Mouse (Mus musculus) gastrocnemius, adult 18-20 months (tissue): ENCODE results near the gene Rabl3. TPM values are rescaled to one million over a fixed set of nuclear protein-coding genes. Genes with fewer than 3 reads are reported as not detected.
A peak's percentile ranks its signal among the peaks of the same experiment; 100 is the strongest.

ENCODE experiments used
- DNase-seq: peaks from one replicate; pipeline ENCODE4 v3.0.0; 2021; ENCODE audit warnings: low spot score
- total RNA-seq, 2 experiments: library from RNA; stranded (reverse); gene quantifications; 2 replicates each; pipeline ENCODE4 v1.2.3; 2021

Rabl3 gene
- total RNA-seq, 2 experiments from 2014 or later, result 6.8 to 8.6 TPM

DNA sequence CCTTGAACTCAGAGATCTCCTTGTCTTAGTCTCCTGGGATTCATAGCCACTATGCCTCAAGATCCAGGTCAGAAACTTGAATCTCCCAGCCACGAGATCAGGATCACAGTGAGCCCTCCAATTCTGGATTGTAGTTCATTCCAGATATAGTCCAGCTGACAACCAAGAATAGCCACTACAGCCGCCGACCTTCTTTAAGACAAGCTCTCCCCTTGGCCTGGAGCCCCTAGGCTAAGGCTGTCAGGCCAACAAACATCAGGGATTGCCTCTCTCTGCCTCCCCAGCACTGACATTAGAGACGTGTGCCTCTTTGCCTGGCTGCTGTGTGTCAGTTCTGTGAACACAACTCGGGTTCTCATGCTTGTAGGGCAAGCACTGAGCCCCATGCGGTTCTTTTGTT lies 1.1 kb downstream of the Rabl3 start:
- peak; percentile 62 for DNase-seq

- DNase-seq, result no peak
Measured at GRCm38 (mm10) chr16:37546312-37546711, 6.6 kb downstream of the Rabl3 start.

- no peak for DNase-seq
Measured at GRCm38 (mm10) chr16:37550266-37550665, 10.6 kb downstream of the Rabl3 start.

- DNase-seq, result no peak
Measured at GRCm38 (mm10) chr16:37550981-37551380, 11.3 kb downstream of the Rabl3 start.

DNA sequence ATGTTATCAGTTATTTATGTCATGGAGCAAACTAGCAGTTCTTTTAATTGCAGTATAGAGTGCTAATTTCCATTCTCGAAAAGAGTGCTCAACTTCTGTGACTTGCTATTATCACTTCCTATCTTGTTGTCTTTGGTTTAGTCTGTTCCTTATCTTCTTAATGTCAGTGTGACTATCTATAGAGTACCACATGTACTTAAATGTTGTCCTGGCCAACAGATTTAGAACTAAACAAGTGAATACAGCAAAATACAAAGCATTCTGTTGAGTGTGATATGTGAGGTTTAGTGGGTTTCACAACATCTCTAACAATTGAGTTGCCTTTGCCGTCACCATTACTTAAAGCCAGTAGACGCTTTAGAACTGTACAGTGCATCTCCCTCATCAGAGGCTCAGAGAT lies 13.1 kb downstream of the Rabl3 start:
- no peak for DNase-seq

DNA sequence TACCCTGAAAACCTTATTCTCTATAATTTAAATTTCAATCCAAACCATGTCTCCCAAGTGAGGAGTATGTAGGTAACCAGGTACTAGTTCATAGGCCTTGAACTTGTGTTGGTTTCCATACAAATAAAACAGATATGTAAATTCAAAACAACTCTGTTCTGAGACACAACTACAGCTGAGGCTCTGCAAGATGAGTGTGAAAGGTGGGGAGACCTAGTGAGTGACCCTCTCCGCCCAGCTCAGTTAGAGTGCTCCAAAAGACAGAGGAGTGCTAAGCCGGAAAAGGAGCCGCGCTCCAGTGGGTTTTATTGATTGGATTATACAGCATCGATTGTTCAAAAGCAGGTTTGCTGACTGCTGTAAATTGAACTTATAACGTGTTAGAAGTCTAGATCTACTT lies 22.7 kb downstream of the Rabl3 start:
- no peak for DNase-seq

GRCm38 (mm10) chr16:37562961-37563360 lies 23.3 kb downstream of the Rabl3 start:
- no peak for DNase-seq

GRCm38 (mm10) chr16:37565117-37565516 lies 25.4 kb downstream of the Rabl3 start:
- DNase-seq, result no peak

DNA sequence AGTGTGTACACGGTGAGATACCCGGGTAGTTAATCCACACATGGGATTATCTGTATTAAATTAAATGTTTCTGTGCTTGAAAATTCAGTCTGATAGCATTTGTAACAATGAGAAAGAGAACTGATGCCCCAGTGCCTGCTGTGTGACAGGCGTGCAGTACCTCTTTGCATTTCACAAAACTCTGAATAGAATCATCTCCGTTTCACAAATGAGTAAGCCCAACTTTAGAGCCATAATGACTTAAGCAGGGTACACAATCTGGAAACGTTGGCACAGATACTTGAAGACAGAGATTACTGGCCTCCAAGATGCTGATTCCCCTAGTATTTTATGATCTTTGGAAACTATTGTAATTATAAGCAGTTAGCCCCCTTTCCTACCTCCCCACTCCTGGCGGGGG lies 26.4 kb downstream of the Rabl3 start:
- no peak for DNase-seq

GRCm38 (mm10) chr16:37567113-37568050 lies 27.7 kb downstream of the Rabl3 start:
- DNase-seq, result no peak

- no peak for DNase-seq
Measured at GRCm38 (mm10) chr16:37571554-37571953, 31.9 kb downstream of the Rabl3 start.

DNA sequence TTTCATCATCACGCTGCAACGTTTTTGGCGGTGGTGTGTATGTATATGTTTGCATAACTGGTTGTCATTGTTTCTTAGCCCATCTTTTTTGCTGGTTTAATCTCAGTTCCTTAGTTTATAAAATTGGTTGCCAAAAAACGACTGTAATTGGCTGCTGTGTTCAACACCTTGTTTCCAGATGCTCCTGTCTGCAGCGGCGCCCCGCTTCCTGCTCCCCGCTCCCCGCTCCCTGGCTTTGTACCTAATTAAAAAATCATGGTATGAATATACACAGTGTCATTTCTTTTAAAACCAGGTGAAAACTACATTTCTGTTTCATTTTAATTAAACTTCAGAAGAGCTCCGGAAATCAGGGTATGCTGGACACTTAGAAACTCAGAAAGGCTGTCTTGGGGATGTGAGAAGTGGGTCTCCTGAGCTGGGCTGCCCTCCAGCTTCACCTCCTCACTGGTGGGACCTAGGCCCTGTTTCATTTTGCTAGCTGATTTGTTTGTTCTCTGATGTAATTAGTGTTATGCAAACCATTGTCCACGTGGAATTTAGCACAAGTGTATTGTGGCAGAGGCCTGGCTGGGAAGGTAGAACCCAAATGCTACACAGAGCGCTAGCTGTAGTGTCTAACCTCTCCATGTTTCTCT lies 32.6 kb downstream of the Rabl3 start:
- DNase-seq, result no peak

DNA sequence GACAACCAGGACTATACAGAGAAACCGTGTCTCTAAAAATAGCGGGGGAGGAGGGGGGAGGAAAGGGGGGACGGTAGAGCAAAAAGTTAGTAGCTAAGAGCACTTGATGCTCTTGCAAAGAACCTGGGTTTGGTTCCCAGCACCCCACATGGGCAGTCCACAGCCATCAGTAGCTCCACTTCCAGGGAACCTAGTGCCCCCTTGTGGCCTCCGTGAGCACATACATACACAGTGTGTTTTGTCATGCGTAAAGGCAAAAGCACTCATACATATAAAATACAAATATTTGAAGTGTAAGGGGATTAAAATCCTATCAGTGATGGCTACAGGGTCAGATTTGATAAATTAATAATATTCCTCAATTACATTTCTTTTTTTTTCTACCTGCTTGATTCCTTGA lies 33.4 kb downstream of the Rabl3 start:
- no peak for DNase-seq

GRCm38 (mm10) chr16:37575325-37575724 lies 35.6 kb downstream of the Rabl3 start:
- DNase-seq, result no peak

- DNase-seq, result no peak
Measured at GRCm38 (mm10) chr16:37579591-37579990, 39.9 kb downstream of the Rabl3 start.

- DNase-seq, result no peak
Measured at GRCm38 (mm10) chr16:37579994-37580393, 40.3 kb downstream of the Rabl3 start, which contains the start of gene Hgd. TSS of gene Hgd (plus strand) at chr16:37580153.

DNA sequence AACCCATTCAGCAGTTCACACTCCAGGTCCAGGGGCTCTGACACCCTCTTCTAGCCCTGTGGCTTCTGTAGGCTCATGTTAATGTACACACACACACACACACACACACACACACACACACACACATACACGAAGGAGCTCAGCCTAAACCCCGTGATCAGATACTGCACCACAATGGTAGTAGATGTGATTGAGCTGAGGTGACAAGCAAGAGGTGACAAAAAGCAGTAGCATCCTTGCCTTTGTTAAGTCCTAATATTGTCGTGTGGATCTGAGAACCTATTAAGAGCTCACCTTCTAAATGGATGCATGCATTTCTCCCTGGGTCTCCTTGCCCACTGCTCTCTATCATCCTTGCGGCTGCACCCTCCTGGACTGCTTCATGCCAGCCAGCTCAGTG lies 41.0 kb downstream of the Rabl3 start:
- no peak for DNase-seq

DNA sequence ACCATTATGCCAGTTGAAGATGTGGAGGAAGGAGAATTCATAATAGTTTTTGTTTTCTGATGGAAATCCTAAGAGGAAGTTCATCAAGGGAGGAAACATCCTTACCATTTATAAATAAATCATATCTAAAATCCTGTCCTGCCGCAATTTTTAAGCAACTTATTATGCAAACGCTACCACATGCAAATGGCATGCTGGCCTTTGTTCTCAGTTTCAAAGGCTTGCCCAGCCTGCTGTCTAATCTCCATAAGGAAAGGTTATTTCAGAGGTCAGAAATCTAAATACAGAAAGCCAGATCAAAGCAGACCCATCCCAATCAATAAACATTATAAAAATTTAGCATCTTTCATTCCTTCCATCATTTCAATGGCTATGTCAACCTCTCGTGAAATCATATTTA lies 42.2 kb downstream of the Rabl3 start:
- no peak for DNase-seq

GRCm38 (mm10) chr16:37583306-37583705 lies 43.6 kb downstream of the Rabl3 start:
- DNase-seq, result no peak

DNA sequence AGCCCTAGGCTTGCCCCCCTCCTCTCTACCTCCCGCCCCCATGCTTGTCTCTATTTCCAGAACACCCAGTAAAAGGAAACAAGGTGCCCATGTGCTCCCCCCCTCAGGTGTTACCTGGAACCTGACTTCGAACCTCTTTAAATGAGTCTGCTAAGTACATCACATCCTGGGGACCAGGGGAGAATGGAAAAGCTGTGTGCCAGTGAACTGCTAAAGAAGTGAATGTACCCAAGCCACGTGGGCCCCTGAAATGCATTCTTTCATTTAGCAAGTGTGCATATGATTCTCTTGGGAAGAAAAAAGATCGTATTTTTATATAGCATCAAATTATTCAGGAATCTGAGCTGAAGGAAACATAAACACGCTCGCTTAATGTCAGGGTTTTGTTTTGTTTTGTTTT lies 44.1 kb downstream of the Rabl3 start:
- DNase-seq, result no peak

GRCm38 (mm10) chr16:37584218-37585035 lies 44.7 kb downstream of the Rabl3 start:
- DNase-seq, result peak; percentile 16

GRCm38 (mm10) chr16:37585129-37585563 lies 45.5 kb downstream of the Rabl3 start:
- DNase-seq, result no peak
